Mouse (Mus musculus): Measurements from ENCODE around the gene Rpl12. TPM values are rescaled to one million over a fixed set of nuclear protein-coding genes. Genes with fewer than 3 reads are reported as not detected.
A peak's percentile ranks its signal among the peaks of the same experiment; 100 is the strongest.

Gene Rpl12
- polyA plus RNA-seq, 2 experiments: 247 to 1,484 TPM

GRCm38 (mm10) chr2:32928947-32929829 lies 32.2 kb upstream of the Rpl12 start:
- H3K4me1 ChIP-seq (ENCODE audit: control insufficient read depth, insufficient read depth, low read length): no peaks in the 10 kb centered on the region
- DNase-seq (ENCODE audit: low spot score) (no peak), ATAC-seq (ENCODE audit: low FRiP score, low read depth) (no peak)
- H3K4me3 ChIP-seq (replicated peaks; ENCODE audit: low read length): no peak overlapping the region
- no peak overlapping the region for H3K27ac ChIP-seq (replicated peaks; ENCODE audit: low read depth, low read length)
- no peak overlapping the region for H3K4me2 ChIP-seq (replicated peaks; ENCODE audit: low read depth, low read length, severe bottlenecking)
- no peak overlapping the region for H3K9ac ChIP-seq (ENCODE audit: low read depth, low read length, severe bottlenecking)
- TF ChIP-seq POLR2A (IDR thresholded peaks at IDR 0.05; ENCODE audit: borderline replicate concordance, extremely low read depth, insufficient read depth, insufficient read length): no peak
- 89% methylated on average over 19 of the region's 19 CpGs for WGBS
- H3K27me3 ChIP-seq (ENCODE audit: control insufficient read depth, insufficient read depth, low read length): no peaks in the 10 kb centered on the region
- H3K36me3 ChIP-seq (ENCODE audit: control insufficient read depth, insufficient read depth, low read length): peaks cover 47% of the 10 kb centered on the region
- no peaks in the 10 kb centered on the region for H3K9me3 ChIP-seq (ENCODE audit: control insufficient read depth, low read length)

GRCm38 (mm10) chr2:32931730-32932129 lies 29.6 kb upstream of the Rpl12 start:
- 80% methylated on average over 7 of the region's 7 CpGs for WGBS

GRCm38 (mm10) chr2:32938741-32939140 lies 22.6 kb upstream of the Rpl12 start:
- 84% methylated on average over 5 of the region's 5 CpGs for WGBS
- H3K27me3 ChIP-seq (ENCODE audit: control insufficient read depth, insufficient read depth, low read length): no peaks in the 10 kb centered on the region
- H3K27ac ChIP-seq (replicated peaks; ENCODE audit: low read depth, low read length): no peak overlapping the region
- peaks cover 66% of the 10 kb centered on the region for H3K36me3 ChIP-seq (ENCODE audit: control insufficient read depth, insufficient read depth, low read length)
- H3K4me3 ChIP-seq (replicated peaks; ENCODE audit: low read length): no peak overlapping the region
- DNase-seq (ENCODE audit: low spot score) (no peak), ATAC-seq (ENCODE audit: low FRiP score, low read depth) (no peak)
- H3K4me2 ChIP-seq (replicated peaks; ENCODE audit: low read depth, low read length, severe bottlenecking): no peak overlapping the region
- H3K9ac ChIP-seq (ENCODE audit: low read depth, low read length, severe bottlenecking): no peak overlapping the region
- no peaks in the 10 kb centered on the region for H3K9me3 ChIP-seq (ENCODE audit: control insufficient read depth, low read length)
- TF ChIP-seq POLR2A (IDR thresholded peaks at IDR 0.05; ENCODE audit: borderline replicate concordance, extremely low read depth, insufficient read depth, insufficient read length): no peak
- no peaks in the 10 kb centered on the region for H3K4me1 ChIP-seq (ENCODE audit: control insufficient read depth, insufficient read depth, low read length)

More at GRCm38 (mm10) chr2:32931730-32932129, 29.6 kb upstream of the Rpl12 start:
- Histone ChIP-seq H3K4me3 (replicated peaks; ENCODE audit: low read length) (no peak overlapping the region), H3K36me3 (ENCODE audit: control insufficient read depth, insufficient read depth, low read length) (peaks cover 52% of the 10 kb centered on the region), H3K9me3 (ENCODE audit: control insufficient read depth, low read length) (no peaks in the 10 kb centered on the region), H3K4me2 (replicated peaks; ENCODE audit: low read depth, low read length, severe bottlenecking) (no peak overlapping the region), H3K9ac (ENCODE audit: low read depth, low read length, severe bottlenecking) (no peak overlapping the region), H3K27ac (replicated peaks; ENCODE audit: low read depth, low read length) (no peak overlapping the region), H3K27me3 (ENCODE audit: control insufficient read depth, insufficient read depth, low read length) (no peaks in the 10 kb centered on the region), H3K4me1 (ENCODE audit: control insufficient read depth, insufficient read depth, low read length) (no peaks in the 10 kb centered on the region)
- ATAC-seq (ENCODE audit: low FRiP score, low read depth): no peak
- DNase-seq (ENCODE audit: low spot score): no peak
- TF ChIP-seq POLR2A (IDR thresholded peaks at IDR 0.05; ENCODE audit: borderline replicate concordance, extremely low read depth, insufficient read depth, insufficient read length): no peak

- H3K4me2 ChIP-seq (replicated peaks; ENCODE audit: low read depth, low read length, severe bottlenecking): no peak overlapping the region
- H3K9me3 ChIP-seq (ENCODE audit: control insufficient read depth, low read length): no peaks in the 10 kb centered on the region
- no peak overlapping the region for H3K4me3 ChIP-seq (replicated peaks; ENCODE audit: low read length)
- H3K9ac ChIP-seq (ENCODE audit: low read depth, low read length, severe bottlenecking): no peak overlapping the region
- TF ChIP-seq POLR2A (IDR thresholded peaks at IDR 0.05; ENCODE audit: borderline replicate concordance, extremely low read depth, insufficient read depth, insufficient read length): no peak
- H3K4me1 ChIP-seq (ENCODE audit: control insufficient read depth, insufficient read depth, low read length): no peaks in the 10 kb centered on the region
- H3K27me3 ChIP-seq (ENCODE audit: control insufficient read depth, insufficient read depth, low read length): no peaks in the 10 kb centered on the region
- H3K27ac ChIP-seq (replicated peaks; ENCODE audit: low read depth, low read length): no peak overlapping the region
- ATAC-seq (ENCODE audit: low FRiP score, low read depth): no peak
- WGBS: 68% methylated on average over 5 of the region's 5 CpGs
- peak; percentile 38 for DNase-seq (ENCODE audit: low spot score)
- H3K36me3 ChIP-seq (ENCODE audit: control insufficient read depth, insufficient read depth, low read length): peaks cover 69% of the 10 kb centered on the region
These were observed 21.9 kb upstream of the Rpl12 start for GRCm38 (mm10) chr2:32939418-32939817.

- DNase-seq (ENCODE audit: low spot score) (no peak), ATAC-seq (ENCODE audit: low FRiP score, low read depth) (no peak)
- no peak overlapping the region for H3K4me3 ChIP-seq (replicated peaks; ENCODE audit: low read length)
- H3K4me2 ChIP-seq (replicated peaks; ENCODE audit: low read depth, low read length, severe bottlenecking): no peak overlapping the region
- H3K27ac ChIP-seq (replicated peaks; ENCODE audit: low read depth, low read length): no peak overlapping the region
- H3K4me1 ChIP-seq (ENCODE audit: control insufficient read depth, insufficient read depth, low read length): no peaks in the 10 kb centered on the region
- H3K9ac ChIP-seq (ENCODE audit: low read depth, low read length, severe bottlenecking): no peak overlapping the region
- H3K36me3 ChIP-seq (ENCODE audit: control insufficient read depth, insufficient read depth, low read length): peaks cover 69% of the 10 kb centered on the region
- H3K9me3 ChIP-seq (ENCODE audit: control insufficient read depth, low read length): no peaks in the 10 kb centered on the region
- H3K27me3 ChIP-seq (ENCODE audit: control insufficient read depth, insufficient read depth, low read length): no peaks in the 10 kb centered on the region
- 93% methylated on average over 4 of the region's 4 CpGs for WGBS
- no peak for TF ChIP-seq POLR2A (IDR thresholded peaks at IDR 0.05; ENCODE audit: borderline replicate concordance, extremely low read depth, insufficient read depth, insufficient read length)
These were observed 20.9 kb upstream of the Rpl12 start for GRCm38 (mm10) chr2:32940483-32940882.
